In the genomic region with DNA sequence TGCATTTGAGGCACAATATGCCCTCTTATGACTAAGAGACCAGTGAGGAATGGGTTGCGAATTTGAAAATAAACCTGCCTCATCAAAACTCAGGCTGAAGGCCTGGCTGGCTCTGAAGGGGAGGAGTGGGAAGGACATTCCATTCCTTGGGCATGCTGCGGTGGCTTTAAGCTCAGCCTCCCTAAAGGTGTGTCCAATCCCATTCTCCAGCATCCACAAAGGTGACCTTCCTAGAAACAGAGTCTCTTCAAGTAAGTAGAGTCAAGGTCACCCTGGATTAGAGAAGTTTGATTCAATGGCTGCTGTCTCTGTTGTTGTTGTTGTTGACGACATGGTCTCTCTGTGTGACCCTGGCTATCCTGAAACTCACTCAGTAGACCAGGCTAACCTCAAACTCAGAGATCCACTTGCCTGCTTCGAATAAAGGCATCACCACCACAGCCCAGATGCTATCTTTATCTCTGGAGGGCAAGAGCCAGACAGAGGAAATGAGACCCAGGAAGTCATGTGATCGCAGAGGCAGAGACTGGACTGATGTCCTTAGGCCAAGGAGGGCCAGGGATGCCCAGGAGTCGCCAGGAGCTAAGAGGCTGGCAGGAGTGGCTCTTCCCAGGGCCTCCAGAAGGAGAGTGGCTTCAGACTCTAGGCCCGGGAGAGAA, we compare ENCODE assay signal across 18 mouse cellular contexts. TPM values are rescaled to one million over a fixed set of nuclear protein-coding genes. Genes with fewer than 3 reads are reported as not detected.
DNase-seq lines count a peak whose midpoint lies in the region; ATAC-seq and TF ChIP-seq lines count a peak whose summit lies in the region.
"Had no signal": no experiment of that assay in that cellular context is flagged by ENCODE, and none has a peak within 500 bp of the region (broad histone marks: within the 10 kb centered on the region; RNA-seq: fewer than 3 reads in every experiment).

No protein-coding gene starts in this region.

- no peak overlapping the region for H3ac ChIP-seq in myocyte (ENCODE audit: control insufficient read depth, insufficient read length)

- TF ChIP-seq POLR2A in testis, adult 2 months (IDR thresholded peaks at IDR 0.05; ENCODE audit: control insufficient read depth, low read depth, low read length): no peak
- no peak for TF ChIP-seq POLR2A in myocyte (IDR thresholded peaks at IDR 0.05; ENCODE audit: insufficient read length, low read depth)

- TF ChIP-seq CTCF in testis, adult 2 months (IDR thresholded peaks at IDR 0.05; ENCODE audit: control insufficient read depth, insufficient read depth, insufficient replicate concordance, low read depth, low read length): no peak

- H3K79me2 ChIP-seq in myocyte (ENCODE audit: control insufficient read depth, insufficient read depth): no peaks in the 10 kb centered on the region

- ATAC-seq in hindbrain, embryonic 16.5 days: peak; percentile 22; the same call in 1 of the 2 replicates
- no peak for ATAC-seq in hindbrain, embryonic 14.5 days (ENCODE audit: low FRiP score)
- ATAC-seq in intestine, embryonic 15.5 days: no peak
- ATAC-seq: CD4-positive, CD25-positive, alpha-beta regulatory T cell, adult 4 months had no signal

- H3K27ac ChIP-seq in hindbrain, embryonic 16.5 days (ENCODE audit: low read depth, low read length): peak overlapping the region; percentile 42
- H3K27ac ChIP-seq in hindbrain, embryonic 14.5 days: no peak overlapping the region
- H3K27ac ChIP-seq in testis, adult 2 months (ENCODE audit: control insufficient read depth, insufficient read depth, low read depth, low read length): no peak overlapping the region
- H3K27ac ChIP-seq in intestine, embryonic 15.5 days: no peak overlapping the region
- H3K27ac ChIP-seq: limb, embryonic 13.5 days; stomach, embryonic 15.5 days had no signal

- H3K36me3 ChIP-seq in hindbrain, embryonic 16.5 days (ENCODE audit: control insufficient read depth, insufficient read depth, low read length): no peaks in the 10 kb centered on the region
- H3K36me3 ChIP-seq in hindbrain, embryonic 14.5 days (replicated peaks; ENCODE audit: control insufficient read depth, insufficient read depth): no peaks in the 10 kb centered on the region
- peaks cover 2% of the 10 kb centered on the region; the same call in 1 of the 2 replicates for H3K36me3 ChIP-seq in testis, adult 2 months (ENCODE audit: control insufficient read depth, insufficient read depth, low read length)
- no peaks in the 10 kb centered on the region for H3K36me3 ChIP-seq in myocyte (ENCODE audit: control insufficient read depth, insufficient read depth)
- H3K36me3 ChIP-seq in intestine, embryonic 15.5 days: no peaks in the 10 kb centered on the region
- H3K36me3 ChIP-seq: limb, embryonic 13.5 days; stomach, embryonic 15.5 days had no signal

- WGBS in hindbrain, embryonic 16.5 days: 76% methylated on average over 7 of the region's 7 CpGs
- WGBS in hindbrain, embryonic 14.5 days: 77% methylated on average over 7 of the region's 7 CpGs
- 80% methylated on average over 7 of the region's 7 CpGs for WGBS in intestine, embryonic 15.5 days

- H3K9me3 ChIP-seq in hindbrain, embryonic 16.5 days (ENCODE audit: control insufficient read depth, low read length): no peaks in the 10 kb centered on the region
- no peaks in the 10 kb centered on the region for H3K9me3 ChIP-seq in hindbrain, embryonic 14.5 days (ENCODE audit: control insufficient read depth, low read length)
- no peaks in the 10 kb centered on the region for H3K9me3 ChIP-seq in intestine, embryonic 15.5 days
- H3K9me3 ChIP-seq: limb, embryonic 13.5 days; stomach, embryonic 15.5 days had no signal

- peaks cover 16% of the 10 kb centered on the region for H3K4me1 ChIP-seq in hindbrain, embryonic 16.5 days (ENCODE audit: control insufficient read depth, insufficient read depth, low read depth, low read length)
- H3K4me1 ChIP-seq in hindbrain, embryonic 14.5 days (replicated peaks; ENCODE audit: control insufficient read depth, insufficient read depth, low read length): peaks cover 23% of the 10 kb centered on the region; the same call in 1 of the 2 replicates
- peaks cover 7% of the 10 kb centered on the region for H3K4me1 ChIP-seq in testis, adult 2 months (ENCODE audit: control insufficient read depth, insufficient read depth, low read length)
- no peaks in the 10 kb centered on the region for H3K4me1 ChIP-seq in intestine, embryonic 15.5 days (replicated peaks)
- H3K4me1 ChIP-seq: limb, embryonic 13.5 days; stomach, embryonic 15.5 days had no signal

- no peak overlapping the region for H3K4me2 ChIP-seq in hindbrain, embryonic 16.5 days (ENCODE audit: low read length)
- no peak overlapping the region for H3K4me2 ChIP-seq in hindbrain, embryonic 14.5 days (replicated peaks)
- no peak overlapping the region for H3K4me2 ChIP-seq in myocyte (ENCODE audit: low read depth)
- H3K4me2 ChIP-seq in intestine, embryonic 15.5 days (replicated peaks): no peak overlapping the region
- H3K4me2 ChIP-seq: heart, embryonic 11.5 days; limb, embryonic 13.5 days; stomach, embryonic 15.5 days had no signal

- peak overlapping the region; percentile 41; the same call in 1 of the 2 replicates for H3K9ac ChIP-seq in hindbrain, embryonic 16.5 days (ENCODE audit: low read depth, low read length)
- no peak overlapping the region for H3K9ac ChIP-seq in hindbrain, embryonic 14.5 days
- no peak overlapping the region for H3K9ac ChIP-seq in intestine, embryonic 15.5 days
- H3K9ac ChIP-seq: limb, embryonic 13.5 days; stomach, embryonic 15.5 days had no signal

- no peak for DNase-seq in hindbrain, embryonic 14.5 days (ENCODE audit: low spot score)
- DNase-seq in testis, postnatal 14 days (ENCODE audit: low spot score): no peak
- peak; percentile 81 for DNase-seq in ZHBTc4 (ENCODE audit: low read depth, low spot score)
- DNase-seq in lung, postnatal 10 days: no peak
- DNase-seq: adrenal gland, postnatal 10 days; cerebellum, adult 8-10 months; kidney, adult 2 months; lung, postnatal 36 days; right cerebral cortex, adult 18-20 months; thymus, postnatal 25 days had no signal

- no peak overlapping the region for H3K4me3 ChIP-seq in hindbrain, embryonic 16.5 days (ENCODE audit: low read length)
- no peak overlapping the region for H3K4me3 ChIP-seq in hindbrain, embryonic 14.5 days (replicated peaks; ENCODE audit: low read length)
- peak overlapping the region; percentile 54 for H3K4me3 ChIP-seq in testis, adult 2 months (ENCODE audit: control insufficient read depth, low read depth, low read length)
- no peak overlapping the region for H3K4me3 ChIP-seq in myocyte
- no peak overlapping the region for H3K4me3 ChIP-seq in intestine, embryonic 15.5 days (replicated peaks)
- H3K4me3 ChIP-seq: limb, embryonic 13.5 days; stomach, embryonic 15.5 days had no signal

- no peaks in the 10 kb centered on the region for H3K27me3 ChIP-seq in hindbrain, embryonic 16.5 days (replicated peaks; ENCODE audit: control insufficient read depth, insufficient read depth, low read length)
- H3K27me3 ChIP-seq in hindbrain, embryonic 14.5 days (ENCODE audit: control insufficient read depth, insufficient read depth, low read length): no peaks in the 10 kb centered on the region
- no peaks in the 10 kb centered on the region for H3K27me3 ChIP-seq in testis, adult 2 months (ENCODE audit: control insufficient read depth, insufficient read depth, low read length)
- no peaks in the 10 kb centered on the region for H3K27me3 ChIP-seq in myocyte (ENCODE audit: control insufficient read depth, insufficient read depth, insufficient read length)
- H3K27me3 ChIP-seq in intestine, embryonic 15.5 days (replicated peaks): no peaks in the 10 kb centered on the region
- H3K27me3 ChIP-seq: limb, embryonic 13.5 days; stomach, embryonic 15.5 days had no signal

TF ChIP-seq in myocyte, 11 proteins besides CTCF, POLR2A, EP300 and RAD21:
- TF ChIP-seq MAX (IDR thresholded peaks at IDR 0.05; ENCODE audit: low read depth) (no peak), USF1 (IDR thresholded peaks at IDR 0.05; ENCODE audit: low read depth) (peak; percentile 40)

RNA-seq across cellular contexts. Expression of a gene that starts 27.5 kb away (rescaled TPM):
- 2.1 and 2.8 TPM in 2 replicates for polyA plus RNA-seq in hindbrain, embryonic 16.5 days (2015; fragmentation: Nextera tagmentation; extraction: Ambion mirVana)
- 0.90 and 1.1 TPM in 2 replicates for polyA plus RNA-seq in hindbrain, embryonic 14.5 days (2014; fragmentation: Nextera tagmentation; extraction: Ambion mirVana)
- polyA plus RNA-seq in testis, adult 2 months (2012; rRNA removed): 64.4 and 70.5 TPM in 2 replicates
- polyA plus RNA-seq in myocyte (2012; fragmentation: generic; extraction: Trizol): 2.7 TPM
- polyA plus RNA-seq in intestine, embryonic 15.5 days (2015; fragmentation: Nextera tagmentation; extraction: Ambion mirVana): 0.47 and 0.49 TPM in 2 replicates
- polyA plus RNA-seq: heart, embryonic 11.5 days had no signal

RNA-seq across cellular contexts. Expression of a gene that starts 37.2 kb away (rescaled TPM):
- polyA plus RNA-seq in hindbrain, embryonic 16.5 days (2015; fragmentation: Nextera tagmentation; extraction: Ambion mirVana): 7.3 and 7.6 TPM in 2 replicates
- polyA plus RNA-seq in hindbrain, embryonic 14.5 days (2014; fragmentation: Nextera tagmentation; extraction: Ambion mirVana): 6.5 and 11.0 TPM in 2 replicates
- 0.20 and 0.44 TPM in 2 replicates for polyA plus RNA-seq in testis, adult 2 months (2012; rRNA removed)
- 2.1 TPM for polyA plus RNA-seq in myocyte (2012; fragmentation: generic; extraction: Trizol)
- 7.6 and 11.8 TPM in 2 replicates for polyA plus RNA-seq in intestine, embryonic 15.5 days (2015; fragmentation: Nextera tagmentation; extraction: Ambion mirVana)

Comparison
In these comparisons a context has a peak if more than half of its experiments do, and no peak if none do; other contexts are left out.
1. RNA of a gene that starts 27.5 kb away (polyA plus RNA-seq): 64.4 to 70.5 TPM in testis, adult 2 months; 2.1 to 2.8 TPM in hindbrain, embryonic 16.5 days, 2.7 TPM in myocyte (single experiment), 0.90 to 1.1 TPM in hindbrain, embryonic 14.5 days and 0.47 to 0.49 TPM in intestine, embryonic 15.5 days; every median in the first group is over 10 times any median in the second.